Mouse (Mus musculus) megakaryocyte, embryonic 14.5 days (primary cell): ENCODE results near the gene Ap2m1.

ENCODE experiments used
- FLI1 ChIP-seq: IDR thresholded peaks from 2 replicates; pipeline ENCODE4 v1.6.1; 2012; ENCODE audit warnings: low read length, inconsistent platforms, mixed read lengths
- GATA1 ChIP-seq: IDR thresholded peaks from 3 replicates; pipeline ENCODE4 v1.6.1; 2012; ENCODE audit warnings: mixed read lengths, low read length, inconsistent platforms, borderline replicate concordance

DNA sequence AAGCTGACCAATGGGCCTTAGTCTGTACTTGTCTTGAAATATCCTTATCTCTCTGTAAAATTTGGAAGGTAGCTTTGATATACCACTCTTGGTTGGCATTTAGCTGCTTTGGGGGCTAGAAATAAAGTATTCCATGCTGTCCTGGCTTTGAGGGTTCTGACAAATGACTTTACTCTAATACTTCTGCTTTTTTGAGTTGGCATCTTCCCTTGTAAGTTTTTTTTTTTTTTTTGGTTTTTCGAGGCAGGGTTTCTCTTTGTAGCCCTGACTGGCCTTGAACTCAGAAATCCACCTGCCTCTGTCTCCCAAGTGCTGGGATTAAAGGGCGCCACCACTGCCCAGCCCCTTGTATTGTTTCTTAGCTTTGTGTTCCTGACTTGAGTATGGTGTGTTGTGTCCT lies 41.8 kb upstream of the Ap2m1 start:
- no peak for TF ChIP-seq GATA1
- no peak for TF ChIP-seq FLI1
